Mouse (Mus musculus) MEL (cell line): Measurements from ENCODE around the gene Ugt1a1. TPM values are rescaled to one million over a fixed set of nuclear protein-coding genes. Genes with fewer than 3 reads are reported as not detected.

ENCODE experiments used
- DNase-seq: peaks from one replicate; pipeline ENCODE4 v3.0.0; 2011; ENCODE audit warnings: low read depth, low spot score
- H3K27ac ChIP-seq: 2 replicates; pipeline ENCODE4 v1.5.1; 2012; ENCODE audit warnings: low read depth, mild to moderate bottlenecking, control low read depth, low read length, moderate library complexity; ENCODE audit not compliant: control insufficient read depth
- H3K27me3 ChIP-seq, 2 experiments: fragments of 150-350 bp in 1 of 2; sonication (generic) in 1 of 2; 2 replicates each; pipeline ENCODE4 v1.6.1; 2012; ENCODE audit warnings: low read length in 2 of 2, mild to moderate bottlenecking in 2 of 2, improper control_type of control experiment in 1 of 2, moderate library complexity in 1 of 2; ENCODE audit not compliant: insufficient read depth in 2 of 2, control insufficient read depth in 1 of 2
- H3K36me3 ChIP-seq, 2 experiments: 2 replicates each; pipeline ENCODE4 v1.6.1; 2012 to 2014; ENCODE audit warnings: low read length in 2 of 2, improper control_type of control experiment in 1 of 2, inconsistent platforms in 1 of 2, mild to moderate bottlenecking in 1 of 2; ENCODE audit not compliant: insufficient read depth in 2 of 2, control insufficient read depth in 1 of 2
- H3K4me1 ChIP-seq, 2 experiments: fragments of 150-350 bp in 1 of 2; sonication (generic) in 1 of 2; 2 replicates each; pipeline ENCODE4 v1.6.1; 2012; ENCODE audit warnings: low read length in 2 of 2, improper control_type of control experiment in 1 of 2, mild to moderate bottlenecking in 1 of 2; ENCODE audit not compliant: insufficient read depth in 2 of 2, control insufficient read depth in 1 of 2
- H3K4me3 ChIP-seq, 2 experiments: fragments of 150-350 bp in 1 of 2; sonication (generic) in 1 of 2; 2 replicates each; pipeline ENCODE4 v1.5.1; 2012; ENCODE audit warnings: low read depth in 2 of 2, low read length in 2 of 2, mild to moderate bottlenecking in 2 of 2, moderate library complexity in 2 of 2, control low read depth in 1 of 2, improper control_type of control experiment in 1 of 2; ENCODE audit not compliant: control insufficient read depth in 1 of 2, insufficient read depth in 1 of 2
- H3K79me2 ChIP-seq: 2 replicates; pipeline ENCODE4 v1.6.1; 2012; ENCODE audit warnings: mild to moderate bottlenecking, low read length, moderate library complexity; ENCODE audit not compliant: control insufficient read depth, poor library complexity, insufficient read depth
- H3K9ac ChIP-seq: 2 replicates; pipeline ENCODE4 v1.6.1; 2012; ENCODE audit warnings: low read depth, mild to moderate bottlenecking, control low read depth, low read length, moderate library complexity; ENCODE audit not compliant: control insufficient read depth, poor library complexity, severe bottlenecking
- H3K9me3 ChIP-seq: fragments of 150-350 bp; sonication (generic); replicated peaks from 2 replicates; pipeline ENCODE4 v1.6.1; 2012; ENCODE audit warnings: mild to moderate bottlenecking, low read length, improper control_type of control experiment, moderate library complexity; ENCODE audit not compliant: insufficient read depth
- BHLHE40 ChIP-seq: IDR thresholded peaks from 2 replicates; pipeline ENCODE4 v1.6.1; 2012; ENCODE audit warnings: low read depth, mild to moderate bottlenecking, inconsistent platforms, low read length, improper control_type of control experiment, borderline replicate concordance
- CHD1 ChIP-seq: IDR thresholded peaks from 2 replicates; pipeline ENCODE4 v1.6.1; 2012; ENCODE audit warnings: low read depth, mild to moderate bottlenecking, inconsistent platforms, low read length, improper control_type of control experiment
- CTCF ChIP-seq, 3 experiments: IDR thresholded peaks in 2 of 3; conservative IDR thresholded peaks in 1 of 3; 2 replicates each; pipeline ENCODE4 v1.5.1; 2011 to 2012; ENCODE audit warnings: low read length in 3 of 3, low read depth in 2 of 3, mild to moderate bottlenecking in 2 of 3, improper control_type of control experiment in 1 of 3, inconsistent platforms in 1 of 3, mixed read lengths in 1 of 3, moderate library complexity in 1 of 3; ENCODE audit not compliant: control insufficient read depth in 1 of 3, insufficient read depth in 1 of 3, poor library complexity in 1 of 3, severe bottlenecking in 1 of 3
- ELF1 ChIP-seq: IDR thresholded peaks from 2 replicates; pipeline ENCODE4 v1.6.1; 2014; ENCODE audit warnings: low read depth, mild to moderate bottlenecking, inconsistent platforms, low read length, improper control_type of control experiment, moderate library complexity
- EP300 ChIP-seq, 2 experiments: IDR thresholded peaks; 2 replicates each; pipeline ENCODE4 v1.6.1; 2011; ENCODE audit warnings: improper control_type of control experiment in 2 of 2, low read length in 2 of 2, low read depth in 1 of 2, mild to moderate bottlenecking in 1 of 2
- ETS1 ChIP-seq: IDR thresholded peaks from 2 replicates; pipeline ENCODE4 v1.6.1; 2012; ENCODE audit warnings: low read depth, mild to moderate bottlenecking, inconsistent platforms, low read length, improper control_type of control experiment, moderate library complexity
- HCFC1 ChIP-seq: IDR thresholded peaks from 2 replicates; pipeline ENCODE4 v1.6.1; 2012; ENCODE audit warnings: low read depth, mild to moderate bottlenecking, inconsistent platforms, low read length, improper control_type of control experiment, moderate library complexity
- KAT2A ChIP-seq: conservative IDR thresholded peaks from 2 replicates; pipeline ENCODE4 v1.6.1; 2012; ENCODE audit warnings: low read depth, low read length, improper control_type of control experiment, inconsistent platforms
- MAX ChIP-seq: IDR thresholded peaks from 2 replicates; pipeline ENCODE4 v1.6.1; 2011; ENCODE audit warnings: low read length, improper control_type of control experiment
- MEF2A ChIP-seq: IDR thresholded peaks from 2 replicates; pipeline ENCODE4 v1.6.1; 2014; ENCODE audit warnings: low read depth, mild to moderate bottlenecking, inconsistent platforms, low read length, improper control_type of control experiment; ENCODE audit not compliant: poor library complexity, insufficient replicate concordance, severe bottlenecking; ENCODE audit errors: extremely low read depth
- MXI1 ChIP-seq: IDR thresholded peaks from 2 replicates; pipeline ENCODE4 v1.6.1; 2011; ENCODE audit warnings: mild to moderate bottlenecking, low read depth, low read length, improper control_type of control experiment
- MYB ChIP-seq: IDR thresholded peaks from 2 replicates; pipeline ENCODE4 v1.6.1; 2011; ENCODE audit warnings: mild to moderate bottlenecking, low read depth, low read length, improper control_type of control experiment
- MYC ChIP-seq: IDR thresholded peaks from 2 replicates; pipeline ENCODE4 v1.6.1; 2011; ENCODE audit warnings: low read depth, mild to moderate bottlenecking, low read length, improper control_type of control experiment, moderate library complexity
- NELFE ChIP-seq: IDR thresholded peaks from 2 replicates; pipeline ENCODE4 v1.6.1; 2011; ENCODE audit warnings: low read depth, low read length, improper control_type of control experiment
- POLR2A ChIP-seq, 2 experiments: IDR thresholded peaks; 2 replicates each; pipeline ENCODE4 v1.6.1; 2011 to 2012; ENCODE audit warnings: low read length in 2 of 2, mild to moderate bottlenecking in 2 of 2, control low read depth in 1 of 2, improper control_type of control experiment in 1 of 2, low read depth in 1 of 2, moderate library complexity in 1 of 2; ENCODE audit not compliant: control insufficient read depth in 1 of 2, insufficient read depth in 1 of 2, poor library complexity in 1 of 2
- POLR2AphosphoS5 ChIP-seq: IDR thresholded peaks from 2 replicates; pipeline ENCODE4 v1.6.1; 2012; ENCODE audit warnings: low read depth, borderline replicate concordance, mild to moderate bottlenecking, inconsistent platforms, low read length, moderate library complexity, mixed read lengths
- SMC3 ChIP-seq: IDR thresholded peaks from 2 replicates; pipeline ENCODE4 v1.6.1; 2011; ENCODE audit warnings: low read depth, low read length, improper control_type of control experiment
- TAL1 ChIP-seq: IDR thresholded peaks from 2 replicates; pipeline ENCODE4 v1.6.1; 2012; ENCODE audit warnings: mild to moderate bottlenecking, inconsistent platforms, low read length, moderate library complexity, mixed read lengths
- TBP ChIP-seq: IDR thresholded peaks from 2 replicates; pipeline ENCODE4 v1.8.0; 2011; ENCODE audit warnings: low read depth, low read length, improper control_type of control experiment
- TCF12 ChIP-seq: IDR thresholded peaks from 2 replicates; pipeline ENCODE4 v1.6.1; 2014; ENCODE audit warnings: low read depth, mild to moderate bottlenecking, inconsistent platforms, low read length, improper control_type of control experiment, moderate library complexity
- UBTF ChIP-seq: IDR thresholded peaks from 2 replicates; pipeline ENCODE4 v1.6.1; 2012; ENCODE audit warnings: low read depth, mild to moderate bottlenecking, inconsistent platforms, low read length, improper control_type of control experiment, moderate library complexity, borderline replicate concordance; ENCODE audit not compliant: insufficient read depth
- USF2 ChIP-seq, 2 experiments: IDR thresholded peaks; 2 replicates each; pipeline ENCODE4 v1.6.1; 2011 to 2012; ENCODE audit warnings: improper control_type of control experiment in 2 of 2, low read length in 2 of 2, borderline replicate concordance in 1 of 2, inconsistent platforms in 1 of 2, low read depth in 1 of 2, mild to moderate bottlenecking in 1 of 2; ENCODE audit not compliant: insufficient read depth in 1 of 2
- ZC3H11A ChIP-seq: IDR thresholded peaks from 2 replicates; pipeline ENCODE4 v1.6.1; 2012; ENCODE audit warnings: low read depth, mild to moderate bottlenecking, inconsistent platforms, low read length, improper control_type of control experiment
- ZMIZ1 ChIP-seq: IDR thresholded peaks from 2 replicates; pipeline ENCODE4 v1.6.1; 2012; ENCODE audit warnings: low read depth, mild to moderate bottlenecking, inconsistent platforms, low read length, improper control_type of control experiment, moderate library complexity
- polyA plus RNA-seq, 2 experiments: library from polyadenylated mRNA; stranded (reverse) in 1 of 2; unstranded in 1 of 2; fragments of >175 nt in 1 of 2; fragments of >200 nt in 1 of 2; gene quantifications; 2 replicates each; pipeline versions ENCODE4 v1.2.1 to v1.2.4; 2012; ENCODE audit warnings: low replicate concordance in 2 of 2, low read depth in 1 of 2; ENCODE audit not compliant: insufficient read length in 2 of 2, insufficient read depth in 1 of 2, missing spikeins in 1 of 2
- total RNA-seq: library from RNA; depleted of rRNA; stranded (reverse); fragments of 300-350 nt; gene quantifications from 2 replicates; pipeline ENCODE4 v1.2.3, GENCODE M21; 2012

The Ugt1a1 gene
- total and polyA plus RNA-seq, 3 experiments, result not detected

DNA sequence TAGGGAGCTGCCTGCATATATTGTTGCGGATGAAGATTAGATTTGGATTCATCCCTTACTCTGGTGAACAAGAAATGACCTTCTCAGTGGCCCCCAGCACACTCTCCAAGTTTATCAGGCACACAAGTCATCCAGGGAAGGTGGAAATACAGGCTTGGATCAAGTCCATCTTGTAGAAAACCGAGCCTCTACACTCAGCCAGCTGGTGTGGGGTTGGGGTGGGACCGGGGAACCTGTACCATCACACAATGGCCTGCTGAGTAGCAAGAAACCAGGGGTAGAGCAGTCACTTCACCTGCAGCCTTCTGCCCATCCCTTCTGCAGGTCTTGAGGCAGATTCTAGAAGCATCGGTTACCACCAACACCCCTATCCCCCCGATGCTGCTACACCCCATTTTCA is 22.9 kb downstream of the Ugt1a1 start:
- no peak for DNase-seq
- Histone ChIP-seq H3K9ac (no peak overlapping the region), H3K79me2 (no peaks in the 10 kb centered on the region), H3K36me3 (no peaks in the 10 kb centered on the region), H3K4me3 (no peak overlapping the region), H3K27ac (no peak overlapping the region), H3K4me1 (no peaks in the 10 kb centered on the region), H3K27me3 (no peaks in the 10 kb centered on the region), H3K9me3 (no peaks in the 10 kb centered on the region)
- no peak for TF ChIP-seq ZC3H11A
- TF ChIP-seq TAL1, result no peak
- no peak for TF ChIP-seq SMC3
- TF ChIP-seq POLR2AphosphoS5, result no peak
- TF ChIP-seq TBP, result no peak
- TF ChIP-seq MXI1, result no peak
- no peak for TF ChIP-seq POLR2A (IDR thresholded peaks at IDR 0.05; ENCODE audit: control insufficient read depth in 1 of 2, insufficient read depth in 1 of 2, low read depth in 1 of 2, low read length in 2 of 2, poor library complexity in 1 of 2)
- TF ChIP-seq TCF12, result no peak
- no peak for TF ChIP-seq MYB
- TF ChIP-seq MAX, result no peak
- no peak for TF ChIP-seq BHLHE40

DNA sequence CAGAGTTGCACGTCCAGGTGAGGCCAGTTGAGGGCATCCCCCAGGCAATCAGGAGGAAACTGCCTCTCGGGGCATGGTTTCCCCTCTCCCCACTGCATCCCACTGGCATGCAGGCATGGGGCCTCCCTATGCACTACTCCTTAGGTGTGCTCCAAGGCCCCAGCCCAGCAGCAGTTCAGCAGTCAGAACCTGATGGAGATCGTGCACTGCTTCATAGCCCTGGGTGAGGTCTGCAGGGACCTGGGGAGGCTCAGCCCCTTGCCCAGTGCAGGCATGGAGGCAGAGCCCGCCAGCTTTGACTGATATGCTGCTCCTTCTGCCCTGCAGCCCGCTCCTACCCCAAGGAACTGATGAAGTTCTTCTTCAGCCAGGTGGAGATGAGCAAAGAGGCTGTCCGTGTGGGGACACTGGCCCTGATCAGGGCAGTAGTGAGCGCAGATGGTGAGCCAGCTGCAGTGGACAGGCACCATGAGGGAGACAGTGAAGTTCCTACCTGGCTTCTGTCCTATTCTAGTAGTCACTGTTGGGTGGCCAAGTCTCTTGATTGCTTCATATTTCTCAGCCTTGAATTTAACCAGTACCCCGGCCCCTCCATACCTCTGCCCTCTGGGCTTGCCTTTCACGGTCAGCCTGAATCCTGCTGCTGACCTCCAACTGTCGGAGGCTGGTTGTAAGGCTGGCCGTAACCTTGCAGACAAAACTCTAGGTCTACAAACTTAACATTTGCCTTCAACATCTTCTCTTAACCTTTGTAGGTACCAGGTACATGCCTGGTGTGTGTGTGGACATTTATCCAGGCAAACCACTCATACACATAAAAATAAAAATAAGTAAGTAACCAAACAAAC is 23.5 kb downstream of the Ugt1a1 start:
- Histone ChIP-seq H3K27ac (no peak overlapping the region), H3K79me2 (no peaks in the 10 kb centered on the region), H3K9ac (no peak overlapping the region), H3K9me3 (no peaks in the 10 kb centered on the region), H3K27me3 (no peaks in the 10 kb centered on the region), H3K36me3 (no peaks in the 10 kb centered on the region), H3K4me1 (no peaks in the 10 kb centered on the region), H3K4me3 (no peak overlapping the region)
- no peak for DNase-seq
- no peak for TF ChIP-seq MYB
- no peak for TF ChIP-seq TCF12
- no peak for TF ChIP-seq UBTF
- no peak for TF ChIP-seq ELF1
- no peak for TF ChIP-seq ETS1
- no peak for TF ChIP-seq TBP
- no peak for TF ChIP-seq KAT2A
- no peak for TF ChIP-seq ZMIZ1
- no peak for TF ChIP-seq EP300 (IDR thresholded peaks at IDR 0.05; ENCODE audit: low read depth in 1 of 2, low read length in 2 of 2)
- TF ChIP-seq CTCF (IDR thresholded peaks at IDR 0.05 in 2 of 3, conservative IDR thresholded peaks at IDR 0.05 in 1 of 3; ENCODE audit: control insufficient read depth in 1 of 3, insufficient read depth in 1 of 3, low read depth in 2 of 3, low read length in 3 of 3, poor library complexity in 1 of 3, severe bottlenecking in 1 of 3), result no peak
- TF ChIP-seq TAL1, result no peak; the same call in 1 of the 2 replicates
- no peak for TF ChIP-seq HCFC1
- no peak for TF ChIP-seq USF2 (IDR thresholded peaks at IDR 0.05; ENCODE audit: borderline replicate concordance in 1 of 2, insufficient read depth in 1 of 2, low read depth in 1 of 2, low read length in 2 of 2)
- no peak for TF ChIP-seq CHD1
- no peak for TF ChIP-seq MEF2A
- TF ChIP-seq NELFE, result no peak
- TF ChIP-seq MYC, result no peak
